15 mouse cellular contexts compared by ENCODE assay signal in genomic region chr16:48818524-48818923, GRCm38 (mm10). TPM values are rescaled to one million over a fixed set of nuclear protein-coding genes. Genes with fewer than 3 reads are reported as not detected.
"Had no signal": no experiment of that assay in that cellular context is flagged by ENCODE, and none has a peak within 500 bp of the region (broad histone marks: within the 10 kb centered on the region; RNA-seq: fewer than 3 reads in every experiment).

No protein-coding gene starts in this region.

- DNase-seq: kidney, adult 11 months; kidney, adult 9 months; kidney, postnatal 36 days; liver, embryonic 13.5 days; lung, adult 2 months; lung, postnatal 36 days; right cerebral cortex, adult 18-20 months; right cerebral cortex, postnatal 25 days; thymus, postnatal 36 days had no signal

- ATAC-seq: lung, postnatal 0 days; midbrain, embryonic 15.5 days had no signal

RNA-seq across cellular contexts. Expression of gene Retnlb, which starts 1.9 kb away (rescaled TPM):
- total RNA-seq: layer of hippocampus, adult 18-20 months; layer of hippocampus, postnatal 14 days; left cerebral cortex, adult 2 months; left cerebral cortex, postnatal 14 days had no signal

RNA-seq across cellular contexts. Expression of gene Retnla, which starts 23.8 kb away (rescaled TPM):
- total RNA-seq: layer of hippocampus, adult 18-20 months; left cerebral cortex, adult 2 months had no signal

RNA-seq across cellular contexts. Expression of gene Retnlg, which starts 53.9 kb away (rescaled TPM):
- total RNA-seq: layer of hippocampus, adult 18-20 months; layer of hippocampus, postnatal 14 days; left cerebral cortex, postnatal 14 days had no signal
